Mouse (Mus musculus) liver, adult 2 months (tissue): ENCODE data around the gene Arl3.

Experiments
- CTCF ChIP-seq: fragments of 200-500 bp; IDR thresholded peaks from 2 replicates; pipeline ENCODE4 v1.5.1; 2011; ENCODE audit warnings: low read depth, low read length, control low read depth
- POLR2A ChIP-seq: fragments of 200-500 bp; IDR thresholded peaks from 2 replicates; pipeline ENCODE4 v1.6.1; 2011; ENCODE audit warnings: low read length, control low read depth; ENCODE audit not compliant: insufficient read depth; ENCODE audit errors: extremely low read depth

- TF ChIP-seq CTCF = no peak
- no peak for TF ChIP-seq POLR2A
Measured at GRCm38 (mm10) chr19:46533066-46533465, 39.9 kb downstream of the Arl3 start.
